Mouse (Mus musculus) stomach, postnatal 0 days (tissue): Measurements from ENCODE around the gene Myh2. TPM values are rescaled to one million over a fixed set of nuclear protein-coding genes. Genes with fewer than 3 reads are reported as not detected.

Experiments used
- ATAC-seq: fragments of 200-750 bp; cut with Nextera tagmentation; 2 replicates; pipeline ENCODE4 v1.8.0; 2017; ENCODE audit not compliant: low FRiP score, low TSS enrichment
- DNase-seq: peaks from one replicate; pipeline ENCODE4 v3.0.0-alpha.2; 2016; ENCODE audit warnings: low spot score
- H3K27ac ChIP-seq: fragments of 300-500 bp; sonication (generic); replicated peaks from 2 replicates; pipeline ENCODE4 v1.5.1; 2014; ENCODE audit warnings: mild to moderate bottlenecking, control low read depth
- H3K27me3 ChIP-seq: fragments of 300-500 bp; sonication (generic); 2 replicates; pipeline ENCODE4 v1.6.1; 2014; ENCODE audit warnings: low read length; ENCODE audit not compliant: control insufficient read depth, insufficient read depth
- H3K36me3 ChIP-seq: fragments of 300-500 bp; sonication (generic); 2 replicates; pipeline ENCODE4 v1.6.1; 2014; ENCODE audit warnings: low read length, mixed read lengths; ENCODE audit not compliant: control insufficient read depth, insufficient read depth
- H3K4me1 ChIP-seq: fragments of 300-500 bp; sonication (generic); replicated peaks from 2 replicates; pipeline ENCODE4 v1.6.1; 2014; ENCODE audit warnings: antibody characterized with exemption; ENCODE audit not compliant: control insufficient read depth, insufficient read depth
- H3K4me2 ChIP-seq: fragments of 300-500 bp; sonication (generic); replicated peaks from 2 replicates; pipeline ENCODE4 v1.6.1; 2014; ENCODE audit warnings: low read depth, mild to moderate bottlenecking, control low read depth, moderate library complexity
- H3K4me3 ChIP-seq: fragments of 300-500 bp; sonication (generic); 2 replicates; pipeline ENCODE4 v1.5.1; 2014; ENCODE audit warnings: low read depth, low read length, control low read depth
- H3K9ac ChIP-seq: fragments of 300-500 bp; sonication (generic); 2 replicates; pipeline ENCODE4 v1.6.1; 2014; ENCODE audit warnings: mild to moderate bottlenecking, low read length, control low read depth, mixed read lengths
- H3K9me3 ChIP-seq: fragments of 300-500 bp; sonication (generic); 2 replicates; pipeline ENCODE4 v1.6.1; 2016; ENCODE audit warnings: low read length; ENCODE audit not compliant: control insufficient read depth
- CTCF ChIP-seq: IDR thresholded peaks from 2 replicates; pipeline ENCODE4 v1.5.1; 2016; ENCODE audit warnings: antibody characterized with exemption, low read depth, mild to moderate bottlenecking, moderate library complexity
- EP300 ChIP-seq: optimal IDR thresholded peaks from 2 replicates; pipeline ENCODE3; 2016; ENCODE audit warnings: antibody characterized with exemption
- WGBS: fragments of 180-500 bp; shearing (Covaris S2); extraction: QIAGEN DNeasy Blood & Tissue Kit; methylation state at CpG from one replicate; pipeline ENCODE4 v1.1.7; 2014; 5-methylcytosine and 5-hydroxymethylcytosine counted together
- polyA plus RNA-seq: library from polyadenylated mRNA; unstranded; fragments of >200 nt; fragmentation: Nextera tagmentation; extraction: Ambion mirVana; gene quantifications from 2 replicates; pipeline ENCODE4 v1.2.1, GENCODE M21; 2015

Gene Myh2
- polyA plus RNA-seq, 1 experiment from 2014 or later, result 0.10 TPM

DNA sequence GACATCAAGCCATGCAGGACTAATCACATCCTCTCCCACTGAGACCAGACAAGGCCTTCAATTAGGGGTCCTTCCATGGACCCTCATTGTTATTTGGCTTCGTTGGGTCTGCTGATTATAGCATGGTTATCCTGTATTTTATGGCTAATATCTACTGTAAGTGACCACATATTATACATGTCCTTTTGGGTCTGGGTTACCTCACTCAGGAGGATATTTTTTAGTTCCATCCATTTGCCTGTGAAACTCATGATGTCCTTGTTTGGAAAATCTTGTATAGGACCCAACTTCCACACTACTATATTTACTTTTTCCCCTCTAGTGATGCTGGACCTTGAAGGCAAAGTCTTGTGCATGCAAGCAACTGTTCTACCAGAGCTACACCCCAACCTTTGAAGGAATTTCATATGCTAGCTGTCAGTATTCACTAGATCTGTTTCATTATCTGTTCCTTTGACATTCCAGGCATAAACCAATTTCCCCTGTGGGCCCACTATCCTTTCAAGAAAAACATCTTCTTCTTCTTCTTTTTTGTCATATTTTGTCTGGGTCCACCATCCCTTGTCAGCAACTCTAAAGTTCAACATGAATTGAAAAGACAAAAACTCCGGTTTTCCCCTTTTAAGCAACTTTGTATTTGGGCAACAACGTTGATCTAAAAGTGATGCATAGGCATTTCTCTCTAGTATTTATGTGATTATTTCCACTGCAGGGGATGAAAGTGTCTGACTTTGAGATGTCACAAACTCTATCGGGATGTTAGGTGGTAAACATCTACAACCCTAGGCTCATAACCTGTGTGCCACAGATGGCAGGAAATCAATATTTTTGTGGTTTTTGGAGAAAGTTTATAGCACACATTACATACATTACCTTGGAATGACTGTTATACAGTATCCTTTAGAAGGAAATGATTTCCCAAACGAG lies 25.1 kb upstream of the Myh2 start:
- 74% methylated on average over 5 of the region's 5 CpGs for WGBS
- TF ChIP-seq CTCF (no peak), EP300 (no peak)
- H3K4me2 ChIP-seq, result no peak overlapping the region
- no peaks in the 10 kb centered on the region for H3K4me1 ChIP-seq
- no peak overlapping the region for H3K9ac ChIP-seq
- H3K27ac ChIP-seq, result no peak overlapping the region
- H3K36me3 ChIP-seq, result no peaks in the 10 kb centered on the region
- no peak for DNase-seq
- no peaks in the 10 kb centered on the region for H3K9me3 ChIP-seq
- H3K27me3 ChIP-seq, result no peaks in the 10 kb centered on the region
- ATAC-seq, result no peak
- no peak overlapping the region for H3K4me3 ChIP-seq

DNA sequence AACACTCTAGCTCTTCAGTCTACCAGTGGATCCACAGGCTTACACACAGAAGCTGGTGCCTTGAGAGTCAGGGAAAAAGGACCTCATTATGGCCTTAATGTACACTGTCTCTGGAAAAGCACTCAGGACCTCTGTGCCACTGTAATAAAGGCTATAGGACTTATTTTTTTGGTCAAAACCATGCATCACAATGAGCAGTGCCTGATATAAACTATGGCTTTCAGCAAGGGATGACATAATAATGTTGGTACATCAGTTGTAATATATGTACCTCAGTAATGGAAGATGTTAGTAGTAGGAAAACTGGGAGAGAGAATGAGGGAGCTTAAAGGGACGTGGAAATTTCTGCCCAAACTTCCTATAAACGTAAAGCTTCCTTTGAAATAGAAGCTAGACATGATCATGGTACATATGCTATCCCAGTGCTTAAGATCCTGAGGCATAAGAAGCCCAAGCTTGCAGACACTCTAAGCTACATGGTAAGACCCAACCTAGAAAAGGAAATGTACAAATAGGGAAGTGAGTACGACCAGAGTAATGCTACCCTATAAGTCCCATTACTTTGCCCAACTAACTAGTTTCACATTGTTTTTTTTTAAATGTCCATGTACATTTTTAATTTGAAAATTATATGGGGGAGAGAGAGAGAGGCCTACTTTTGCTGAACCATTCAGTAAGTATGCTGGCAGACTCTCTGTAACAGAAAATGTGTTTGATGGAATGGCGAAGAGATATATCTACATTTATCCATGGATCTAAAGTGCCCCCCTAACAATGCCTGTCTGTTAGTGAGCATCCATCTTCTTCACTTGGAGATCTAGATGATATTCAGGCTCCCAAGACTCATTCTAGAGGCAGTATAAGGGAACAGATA lies 24.2 kb upstream of the Myh2 start:
- Histone ChIP-seq H3K9ac (no peak overlapping the region), H3K36me3 (no peaks in the 10 kb centered on the region)
- 88% methylated on average over 4 of the region's 4 CpGs for WGBS

GRCm38 (mm10) chr11:67147283-67147921 lies 23.4 kb upstream of the Myh2 start:
- Histone ChIP-seq H3K9ac (no peak overlapping the region), H3K27ac (no peak overlapping the region), H3K4me2 (no peak overlapping the region), H3K27me3 (no peaks in the 10 kb centered on the region), H3K4me3 (no peak overlapping the region), H3K36me3 (no peaks in the 10 kb centered on the region), H3K9me3 (no peaks in the 10 kb centered on the region), H3K4me1 (no peaks in the 10 kb centered on the region)
- WGBS, result 92% methylated on average over 12 of the region's 12 CpGs
- ATAC-seq, result no peak
- DNase-seq, result no peak
- TF ChIP-seq CTCF, result no peak
- no peak for TF ChIP-seq EP300

More for the DNA sequence above, 24.2 kb upstream of the Myh2 start:
- Histone ChIP-seq H3K4me2 (no peak overlapping the region), H3K9me3 (no peaks in the 10 kb centered on the region), H3K4me3 (no peak overlapping the region), H3K27me3 (no peaks in the 10 kb centered on the region), H3K4me1 (no peaks in the 10 kb centered on the region), H3K27ac (no peak overlapping the region)
- TF ChIP-seq CTCF (no peak), EP300 (no peak)
- DNase-seq (no peak), ATAC-seq (no peak)

- Histone ChIP-seq H3K4me3 (no peak overlapping the region), H3K36me3 (no peaks in the 10 kb centered on the region), H3K27me3 (no peaks in the 10 kb centered on the region), H3K4me1 (no peaks in the 10 kb centered on the region), H3K9ac (no peak overlapping the region), H3K27ac (no peak overlapping the region), H3K4me2 (no peak overlapping the region), H3K9me3 (no peaks in the 10 kb centered on the region)
- TF ChIP-seq CTCF (no peak), EP300 (no peak)
- ATAC-seq, result no peak
- no peak for DNase-seq
- WGBS, result 60% methylated on average over 4 of the region's 4 CpGs
Observed at GRCm38 (mm10) chr11:67148286-67149012, 22.4 kb upstream of the Myh2 start.

DNA sequence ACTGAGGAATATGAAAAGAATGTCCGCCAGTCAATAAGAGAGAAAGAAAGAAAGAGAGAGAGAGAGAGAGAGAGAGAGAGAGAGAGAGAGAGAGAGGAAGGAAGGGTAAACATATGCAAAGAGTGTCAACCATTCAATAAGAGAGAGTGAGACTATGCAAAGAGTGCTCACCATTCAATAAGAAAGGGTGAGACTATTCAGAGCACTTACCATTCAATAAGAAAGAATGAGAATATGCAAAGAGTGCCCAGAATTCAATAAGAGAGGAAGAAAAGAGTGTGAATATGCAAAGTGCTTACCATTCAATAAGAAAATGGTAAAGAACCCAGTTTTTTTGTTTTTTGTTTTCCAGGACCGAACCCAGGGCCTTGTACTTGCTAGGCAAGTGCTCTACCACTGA lies 20.6 kb upstream of the Myh2 start:
- Histone ChIP-seq H3K4me2 (no peak overlapping the region), H3K9me3 (no peaks in the 10 kb centered on the region), H3K9ac (no peak overlapping the region), H3K27me3 (no peaks in the 10 kb centered on the region), H3K36me3 (no peaks in the 10 kb centered on the region), H3K4me1 (no peaks in the 10 kb centered on the region), H3K27ac (no peak overlapping the region), H3K4me3 (no peak overlapping the region)
- TF ChIP-seq CTCF (no peak), EP300 (no peak)
- WGBS, result 91% methylated on average over 2 of the region's 2 CpGs
- DNase-seq (no peak), ATAC-seq (no peak)
